Mouse (Mus musculus) MEL (cell line): ENCODE results near the gene Gm3336. TPM values are rescaled to one million over a fixed set of nuclear protein-coding genes. Genes with fewer than 3 reads are reported as not detected.
A peak's percentile ranks its signal among the peaks of the same experiment; 100 is the strongest.

Experiments
- DNase-seq: peaks from one replicate; pipeline ENCODE4 v3.0.0; 2011; ENCODE audit warnings: low read depth, low spot score
- H3K27ac ChIP-seq: 2 replicates; pipeline ENCODE4 v1.5.1; 2012; ENCODE audit warnings: low read depth, mild to moderate bottlenecking, control low read depth, low read length, moderate library complexity; ENCODE audit not compliant: control insufficient read depth
- H3K27me3 ChIP-seq, 2 experiments: fragments of 150-350 bp in 1 of 2; sonication (generic) in 1 of 2; 2 replicates each; pipeline ENCODE4 v1.6.1; 2012; ENCODE audit warnings: low read length in 2 of 2, mild to moderate bottlenecking in 2 of 2, improper control_type of control experiment in 1 of 2, moderate library complexity in 1 of 2; ENCODE audit not compliant: insufficient read depth in 2 of 2, control insufficient read depth in 1 of 2
- H3K36me3 ChIP-seq, 2 experiments: 2 replicates each; pipeline ENCODE4 v1.6.1; 2012 to 2014; ENCODE audit warnings: low read length in 2 of 2, improper control_type of control experiment in 1 of 2, inconsistent platforms in 1 of 2, mild to moderate bottlenecking in 1 of 2; ENCODE audit not compliant: insufficient read depth in 2 of 2, control insufficient read depth in 1 of 2
- H3K4me1 ChIP-seq, 2 experiments: fragments of 150-350 bp in 1 of 2; sonication (generic) in 1 of 2; 2 replicates each; pipeline ENCODE4 v1.6.1; 2012; ENCODE audit warnings: low read length in 2 of 2, improper control_type of control experiment in 1 of 2, mild to moderate bottlenecking in 1 of 2; ENCODE audit not compliant: insufficient read depth in 2 of 2, control insufficient read depth in 1 of 2
- H3K4me3 ChIP-seq, 2 experiments: fragments of 150-350 bp in 1 of 2; sonication (generic) in 1 of 2; 2 replicates each; pipeline ENCODE4 v1.5.1; 2012; ENCODE audit warnings: low read depth in 2 of 2, low read length in 2 of 2, mild to moderate bottlenecking in 2 of 2, moderate library complexity in 2 of 2, control low read depth in 1 of 2, improper control_type of control experiment in 1 of 2; ENCODE audit not compliant: control insufficient read depth in 1 of 2, insufficient read depth in 1 of 2
- H3K79me2 ChIP-seq: 2 replicates; pipeline ENCODE4 v1.6.1; 2012; ENCODE audit warnings: mild to moderate bottlenecking, low read length, moderate library complexity; ENCODE audit not compliant: control insufficient read depth, poor library complexity, insufficient read depth
- H3K9ac ChIP-seq: 2 replicates; pipeline ENCODE4 v1.6.1; 2012; ENCODE audit warnings: low read depth, mild to moderate bottlenecking, control low read depth, low read length, moderate library complexity; ENCODE audit not compliant: control insufficient read depth, poor library complexity, severe bottlenecking
- H3K9me3 ChIP-seq: fragments of 150-350 bp; sonication (generic); replicated peaks from 2 replicates; pipeline ENCODE4 v1.6.1; 2012; ENCODE audit warnings: mild to moderate bottlenecking, low read length, improper control_type of control experiment, moderate library complexity; ENCODE audit not compliant: insufficient read depth
- BHLHE40 ChIP-seq: IDR thresholded peaks from 2 replicates; pipeline ENCODE4 v1.6.1; 2012; ENCODE audit warnings: low read depth, mild to moderate bottlenecking, inconsistent platforms, low read length, improper control_type of control experiment, borderline replicate concordance
- CHD1 ChIP-seq: IDR thresholded peaks from 2 replicates; pipeline ENCODE4 v1.6.1; 2012; ENCODE audit warnings: low read depth, mild to moderate bottlenecking, inconsistent platforms, low read length, improper control_type of control experiment
- CTCF ChIP-seq, 3 experiments: IDR thresholded peaks in 2 of 3; conservative IDR thresholded peaks in 1 of 3; 2 replicates each; pipeline ENCODE4 v1.5.1; 2011 to 2012; ENCODE audit warnings: low read length in 3 of 3, low read depth in 2 of 3, mild to moderate bottlenecking in 2 of 3, improper control_type of control experiment in 1 of 3, inconsistent platforms in 1 of 3, mixed read lengths in 1 of 3, moderate library complexity in 1 of 3; ENCODE audit not compliant: control insufficient read depth in 1 of 3, insufficient read depth in 1 of 3, poor library complexity in 1 of 3, severe bottlenecking in 1 of 3
- ETS1 ChIP-seq: IDR thresholded peaks from 2 replicates; pipeline ENCODE4 v1.6.1; 2012; ENCODE audit warnings: low read depth, mild to moderate bottlenecking, inconsistent platforms, low read length, improper control_type of control experiment, moderate library complexity
- GABPA ChIP-seq: IDR thresholded peaks from 2 replicates; pipeline ENCODE4 v1.6.1; 2012; ENCODE audit warnings: low read depth, mild to moderate bottlenecking, inconsistent platforms, low read length, improper control_type of control experiment, moderate library complexity
- HCFC1 ChIP-seq: IDR thresholded peaks from 2 replicates; pipeline ENCODE4 v1.6.1; 2012; ENCODE audit warnings: low read depth, mild to moderate bottlenecking, inconsistent platforms, low read length, improper control_type of control experiment, moderate library complexity
- MAFK ChIP-seq: IDR thresholded peaks from 2 replicates; pipeline ENCODE4 v1.6.1; 2011; ENCODE audit warnings: low read depth, mild to moderate bottlenecking, low read length, improper control_type of control experiment, borderline replicate concordance
- MAX ChIP-seq: IDR thresholded peaks from 2 replicates; pipeline ENCODE4 v1.6.1; 2011; ENCODE audit warnings: low read length, improper control_type of control experiment
- MEF2A ChIP-seq: IDR thresholded peaks from 2 replicates; pipeline ENCODE4 v1.6.1; 2014; ENCODE audit warnings: low read depth, mild to moderate bottlenecking, inconsistent platforms, low read length, improper control_type of control experiment; ENCODE audit not compliant: poor library complexity, insufficient replicate concordance, severe bottlenecking; ENCODE audit errors: extremely low read depth
- MXI1 ChIP-seq: IDR thresholded peaks from 2 replicates; pipeline ENCODE4 v1.6.1; 2011; ENCODE audit warnings: mild to moderate bottlenecking, low read depth, low read length, improper control_type of control experiment
- MYB ChIP-seq: IDR thresholded peaks from 2 replicates; pipeline ENCODE4 v1.6.1; 2011; ENCODE audit warnings: mild to moderate bottlenecking, low read depth, low read length, improper control_type of control experiment
- NELFE ChIP-seq: IDR thresholded peaks from 2 replicates; pipeline ENCODE4 v1.6.1; 2011; ENCODE audit warnings: low read depth, low read length, improper control_type of control experiment
- NRF1 ChIP-seq: IDR thresholded peaks from 2 replicates; pipeline ENCODE4 v1.6.1; 2014; ENCODE audit warnings: low read depth, mild to moderate bottlenecking, inconsistent platforms, low read length, improper control_type of control experiment, moderate library complexity; ENCODE audit not compliant: poor library complexity, insufficient read depth, severe bottlenecking
- POLR2A ChIP-seq, 2 experiments: IDR thresholded peaks; 2 replicates each; pipeline ENCODE4 v1.6.1; 2011 to 2012; ENCODE audit warnings: low read length in 2 of 2, mild to moderate bottlenecking in 2 of 2, control low read depth in 1 of 2, improper control_type of control experiment in 1 of 2, low read depth in 1 of 2, moderate library complexity in 1 of 2; ENCODE audit not compliant: control insufficient read depth in 1 of 2, insufficient read depth in 1 of 2, poor library complexity in 1 of 2
- POLR2AphosphoS5 ChIP-seq: IDR thresholded peaks from 2 replicates; pipeline ENCODE4 v1.6.1; 2012; ENCODE audit warnings: low read depth, borderline replicate concordance, mild to moderate bottlenecking, inconsistent platforms, low read length, moderate library complexity, mixed read lengths
- RAD21 ChIP-seq: IDR thresholded peaks from 2 replicates; pipeline ENCODE4 v1.6.1; 2011; ENCODE audit warnings: mild to moderate bottlenecking, low read depth, low read length, improper control_type of control experiment
- SIN3A ChIP-seq: IDR thresholded peaks from 2 replicates; pipeline ENCODE4 v1.6.1; 2012; ENCODE audit warnings: low read length, improper control_type of control experiment, inconsistent platforms
- SMC3 ChIP-seq: IDR thresholded peaks from 2 replicates; pipeline ENCODE4 v1.6.1; 2011; ENCODE audit warnings: low read depth, low read length, improper control_type of control experiment
- TBP ChIP-seq: IDR thresholded peaks from 2 replicates; pipeline ENCODE4 v1.8.0; 2011; ENCODE audit warnings: low read depth, low read length, improper control_type of control experiment
- TCF12 ChIP-seq: IDR thresholded peaks from 2 replicates; pipeline ENCODE4 v1.6.1; 2014; ENCODE audit warnings: low read depth, mild to moderate bottlenecking, inconsistent platforms, low read length, improper control_type of control experiment, moderate library complexity
- ZC3H11A ChIP-seq: IDR thresholded peaks from 2 replicates; pipeline ENCODE4 v1.6.1; 2012; ENCODE audit warnings: low read depth, mild to moderate bottlenecking, inconsistent platforms, low read length, improper control_type of control experiment
- ZNF384 ChIP-seq: IDR thresholded peaks from 2 replicates; pipeline ENCODE4 v1.6.1; 2012; ENCODE audit warnings: low read depth, mild to moderate bottlenecking, inconsistent platforms, low read length, improper control_type of control experiment
- polyA plus RNA-seq, 2 experiments: library from polyadenylated mRNA; stranded (reverse) in 1 of 2; unstranded in 1 of 2; fragments of >175 nt in 1 of 2; fragments of >200 nt in 1 of 2; gene quantifications; 2 replicates each; pipeline versions ENCODE4 v1.2.1 to v1.2.4; 2012; ENCODE audit warnings: low replicate concordance in 2 of 2, low read depth in 1 of 2; ENCODE audit not compliant: insufficient read length in 2 of 2, insufficient read depth in 1 of 2, missing spikeins in 1 of 2
- total RNA-seq: library from RNA; depleted of rRNA; stranded (reverse); fragments of 300-350 nt; gene quantifications from 2 replicates; pipeline ENCODE4 v1.2.3, GENCODE M21; 2012

Gm3336 gene
- total and polyA plus RNA-seq, 3 experiments, result 0.19 to 0.72 TPM; not detected in 1

DNA sequence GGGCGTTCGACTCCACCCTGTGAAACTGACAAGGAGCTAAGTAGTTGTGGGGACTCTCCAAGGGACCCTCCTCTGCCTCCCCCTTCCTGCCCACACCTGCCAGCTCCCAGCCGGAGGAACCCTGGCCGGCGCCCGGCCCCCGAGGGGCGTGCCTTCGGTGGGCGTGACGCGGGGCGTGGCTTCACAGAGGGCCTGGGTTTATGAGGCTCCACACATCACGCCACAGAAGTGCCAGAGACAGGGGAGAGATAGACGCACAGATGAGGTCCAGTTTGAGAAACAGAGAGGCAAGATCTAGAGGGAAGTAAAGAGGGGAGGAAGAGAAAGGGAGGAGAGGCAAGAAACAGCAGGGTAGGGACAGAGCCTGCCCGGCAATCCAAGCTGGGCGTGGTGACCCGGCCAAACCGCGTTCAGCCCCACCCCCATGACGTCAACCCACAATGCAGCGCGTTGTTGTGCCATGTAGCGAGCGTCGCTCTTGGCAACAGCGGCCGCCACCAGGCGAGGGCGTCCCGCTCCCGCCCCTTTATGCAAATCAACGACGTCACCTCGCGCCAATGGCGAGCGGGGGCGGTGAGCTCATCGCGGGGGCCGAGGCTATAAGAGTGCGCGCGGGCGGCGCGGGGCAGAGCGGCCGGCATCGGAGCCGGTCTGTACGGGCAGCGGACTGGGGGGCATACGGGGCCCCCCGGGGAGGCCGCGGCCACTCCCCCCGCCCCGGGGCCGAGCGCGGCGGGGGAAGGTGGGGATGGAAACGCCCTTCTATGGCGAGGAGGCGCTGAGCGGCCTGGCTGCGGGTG is 19.8 kb upstream of the Gm3336 start, which contains the start of gene Jund (continued):
- TF ChIP-seq MAX, result peak; percentile 81
- TF ChIP-seq SIN3A, result peak; percentile 98
- TF ChIP-seq BHLHE40, result 0 out of 2 replicates have a peak, but pooled peaks have one; percentile 43

DNA sequence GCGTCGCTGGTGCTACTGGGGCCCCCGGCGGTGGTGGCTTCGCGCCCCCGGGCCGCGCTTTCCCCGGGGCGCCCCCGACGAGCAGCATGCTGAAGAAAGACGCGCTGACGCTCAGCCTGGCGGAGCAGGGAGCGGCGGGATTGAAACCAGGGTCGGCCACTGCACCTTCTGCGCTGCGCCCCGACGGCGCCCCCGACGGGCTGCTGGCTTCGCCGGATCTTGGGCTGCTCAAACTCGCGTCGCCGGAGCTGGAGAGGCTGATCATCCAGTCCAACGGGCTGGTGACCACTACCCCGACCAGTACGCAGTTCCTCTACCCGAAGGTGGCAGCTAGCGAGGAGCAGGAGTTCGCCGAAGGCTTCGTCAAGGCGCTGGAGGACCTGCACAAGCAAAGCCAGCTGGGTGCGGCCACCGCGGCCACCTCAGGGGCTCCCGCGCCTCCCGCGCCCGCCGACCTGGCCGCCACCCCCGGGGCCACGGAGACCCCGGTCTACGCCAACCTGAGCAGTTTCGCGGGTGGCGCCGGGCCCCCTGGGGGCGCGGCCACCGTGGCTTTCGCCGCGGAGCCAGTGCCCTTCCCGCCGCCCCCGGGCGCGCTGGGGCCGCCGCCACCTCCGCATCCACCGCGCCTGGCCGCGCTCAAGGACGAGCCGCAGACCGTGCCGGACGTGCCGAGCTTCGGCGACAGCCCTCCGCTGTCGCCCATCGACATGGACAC is 19.1 kb upstream of the Gm3336 start:
- DNase-seq, result no peak
- TF ChIP-seq MXI1, result peak; percentile 12; the same call in 1 of the 2 replicates
- TF ChIP-seq ZC3H11A, result no peak
- TF ChIP-seq CTCF (IDR thresholded peaks at IDR 0.05 in 2 of 3, conservative IDR thresholded peaks at IDR 0.05 in 1 of 3; ENCODE audit: control insufficient read depth in 1 of 3, insufficient read depth in 1 of 3, low read depth in 2 of 3, low read length in 3 of 3, poor library complexity in 1 of 3, severe bottlenecking in 1 of 3), result peak in 1 of 3 experiments; percentile 8; a peak in 1 of 6 replicates
- peak; percentile 71; the same call in 1 of the 2 replicates for TF ChIP-seq CHD1
- no peak for TF ChIP-seq POLR2A (IDR thresholded peaks at IDR 0.05; ENCODE audit: control insufficient read depth in 1 of 2, insufficient read depth in 1 of 2, low read depth in 1 of 2, low read length in 2 of 2, poor library complexity in 1 of 2)
- TF ChIP-seq RAD21, result no peak
- TF ChIP-seq MEF2A, result no peak
- TF ChIP-seq NELFE, result no peak
- TF ChIP-seq SMC3, result no peak
- TF ChIP-seq GABPA, result no peak
- TF ChIP-seq TBP, result no peak
- no peak for TF ChIP-seq MAFK
- TF ChIP-seq, all 39 proteins: peak for 3
- Histone ChIP-seq H3K9ac (peak overlapping the region; percentile 78), H3K4me3 (peak overlapping the region; percentile 61 to 88), H3K4me1 (peaks cover 10 to 22% of the 10 kb centered on the region in 2 experiments), H3K36me3 (peaks cover 0 to 4% of the 10 kb centered on the region in 2 experiments; a peak in 2 of 4 replicates), H3K79me2 (peaks cover 11% of the 10 kb centered on the region; the same call in 1 of the 2 replicates), H3K27ac (peak overlapping the region; percentile 51), H3K27me3 (no peaks in the 10 kb centered on the region), H3K9me3 (no peaks in the 10 kb centered on the region)

DNA sequence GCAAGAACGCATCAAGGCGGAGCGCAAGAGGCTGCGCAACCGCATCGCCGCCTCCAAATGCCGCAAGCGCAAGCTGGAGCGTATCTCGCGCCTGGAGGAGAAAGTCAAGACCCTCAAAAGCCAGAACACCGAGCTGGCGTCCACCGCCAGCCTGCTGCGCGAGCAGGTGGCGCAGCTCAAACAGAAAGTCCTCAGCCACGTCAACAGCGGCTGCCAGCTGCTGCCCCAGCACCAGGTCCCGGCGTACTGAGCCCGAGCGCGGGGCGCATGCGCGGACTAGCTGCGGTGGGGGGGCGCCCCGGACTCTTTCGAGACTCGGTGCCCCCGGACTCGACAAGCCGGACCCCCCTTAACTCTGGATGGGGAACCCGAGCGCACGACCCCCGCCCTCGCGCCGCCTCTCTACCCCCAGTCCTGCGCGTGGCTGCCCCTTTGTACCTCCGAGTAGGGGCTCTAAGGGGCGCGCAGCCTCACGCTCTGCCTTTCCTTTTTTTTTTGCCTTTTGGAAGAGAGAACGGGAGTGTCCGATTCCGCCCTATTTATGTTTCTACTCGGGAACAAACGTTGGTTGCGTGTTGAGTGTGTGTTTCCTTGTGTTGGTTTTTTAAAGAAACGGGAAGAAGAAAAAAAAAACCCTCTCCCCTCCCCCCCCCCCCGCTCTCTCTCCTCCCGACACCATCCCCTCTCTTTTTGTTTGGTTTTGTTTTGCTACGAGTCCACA is 18.3 kb upstream of the Gm3336 start:
- H3K36me3 ChIP-seq, result peaks cover 0 to under 1% of the 10 kb centered on the region in 2 experiments; a peak in 2 of 4 replicates
- H3K9ac ChIP-seq, result peak overlapping the region; percentile 78
- TF ChIP-seq MYB, result no peak
- TF ChIP-seq POLR2AphosphoS5, result no peak
- TF ChIP-seq TCF12, result peak; percentile 37; the same call in 1 of the 2 replicates
- 0 out of 2 replicates have a peak, but pooled peaks have one; percentile 40 for TF ChIP-seq ZNF384
- peak; percentile 67; the same call in 1 of the 2 replicates for TF ChIP-seq ETS1
- peak; percentile 79 for TF ChIP-seq NRF1
- peak; percentile 71; the same call in 1 of the 2 replicates for TF ChIP-seq MXI1
- TF ChIP-seq TBP, result 0 out of 2 replicates have a peak, but pooled peaks have one; percentile 18
- peak; percentile 31 to 46; a peak in 2 of 4 replicates for TF ChIP-seq POLR2A (IDR thresholded peaks at IDR 0.05; ENCODE audit: control insufficient read depth in 1 of 2, insufficient read depth in 1 of 2, low read depth in 1 of 2, low read length in 2 of 2, poor library complexity in 1 of 2)
- TF ChIP-seq HCFC1, result no peak; the same call in 1 of the 2 replicates
- TF ChIP-seq GABPA, result no peak
- TF ChIP-seq SIN3A, result peak; percentile 18; the same call in 1 of the 2 replicates
- TF ChIP-seq NELFE, result peak; percentile 49
- TF ChIP-seq, all 39 proteins: peak for 9
- Histone ChIP-seq H3K27me3 (no peaks in the 10 kb centered on the region), H3K9me3 (no peaks in the 10 kb centered on the region), H3K4me1 (peaks cover 9 to 19% of the 10 kb centered on the region in 2 experiments), H3K27ac (peak overlapping the region; percentile 51), H3K4me3 (peak overlapping the region; percentile 61 to 88), H3K79me2 (peaks cover 11% of the 10 kb centered on the region; the same call in 1 of the 2 replicates)
- peak; percentile 85 for DNase-seq
